Mouse (Mus musculus): ENCODE measurements around the gene Gnb2. TPM values are rescaled to one million over a fixed set of nuclear protein-coding genes. Genes with fewer than 3 reads are reported as not detected.

Gene Gnb2
- total RNA-seq, 2 experiments from 2014 or later = 517 to 525 TPM

- no peak for DNase-seq (ENCODE audit: low spot score in 2 of 2)
Observed at GRCm38 (mm10) chr5:137487616-137488015, 45.7 kb downstream of the Gnb2 start.

- DNase-seq (ENCODE audit: low spot score in 2 of 2) = no peak
Observed at GRCm38 (mm10) chr5:137485851-137486155, 47.5 kb downstream of the Gnb2 start.

GRCm38 (mm10) chr5:137485071-137485850 is 48.0 kb downstream of the Gnb2 start:
- no peak for DNase-seq (ENCODE audit: low spot score in 2 of 2)

- peak in 1 of 2 experiments; percentile 31 for DNase-seq (ENCODE audit: low spot score in 2 of 2)
Observed at GRCm38 (mm10) chr5:137481897-137482296, 51.4 kb downstream of the Gnb2 start.

GRCm38 (mm10) chr5:137481138-137481537 is 52.2 kb downstream of the Gnb2 start:
- peak; percentile 65 to 69 for DNase-seq (ENCODE audit: low spot score in 2 of 2)

Small RNAs within 50 kb of the gene (microRNA-seq; reads per million reads assigned to microRNA genes)
- 0.61 to 1.9 reads per million in 2 experiments for gene Mir6418 (ENCODE audit: borderline number of aligned reads in 2 of 2)

Other genes with a start within 250 kb of the Gnb2 start
- gene Ache, start 246.0 kb downstream of the Gnb2 start, total RNA-seq (2021) = 10 to 100 TPM; 10.0 to 12.9 TPM
- 10 to 100 TPM in 1 of 2 experiments, 1 to 10 TPM in 1; 8.8 to 10.2 TPM for gene Ufsp1, start 238.9 kb downstream of the Gnb2 start, total RNA-seq (2021)
- gene Srrt, start 225.8 kb downstream of the Gnb2 start, total RNA-seq (2021) = 100 to 1,000 TPM; 169 to 174 TPM
- gene Trip6, start 219.1 kb downstream of the Gnb2 start, total RNA-seq (2021) = 10 to 100 TPM; 30.1 to 39.4 TPM
- gene Slc12a9, start 199.9 kb downstream of the Gnb2 start, total RNA-seq (2021) = 1 to 10 TPM; 8.4 to 8.6 TPM
- gene Ephb4, start 183.4 kb downstream of the Gnb2 start, total RNA-seq (2021) = 10 to 100 TPM; 42.4 to 47.0 TPM
- gene Zan, start 56.4 kb downstream of the Gnb2 start, total RNA-seq (2021) = not detected
- gene Pop7, start 31.0 kb downstream of the Gnb2 start, total RNA-seq (2021) = 10 to 100 TPM; 23.5 to 24.7 TPM
- gene Gigyf1, start 15.0 kb downstream of the Gnb2 start, total RNA-seq (2021) = 10 to 100 TPM; 27.6 to 36.4 TPM
- gene Epo, start 268 bp downstream of the Gnb2 start, total RNA-seq (2021) = not detected
- 1 to 10 TPM; 2.5 to 4.9 TPM for gene Actl6b, start 20.0 kb upstream of the Gnb2 start, total RNA-seq (2021)
- gene Tfr2, start 36.3 kb upstream of the Gnb2 start, total RNA-seq (2021) = 1 to 10 TPM; 1.8 to 2.7 TPM
- 10 to 100 TPM; 41.3 to 43.6 TPM for gene Mospd3, start 67.5 kb upstream of the Gnb2 start, total RNA-seq (2021)
- 100 to 1,000 TPM; 667 to 880 TPM for gene Pcolce, start 80.3 kb upstream of the Gnb2 start, total RNA-seq (2021)
- 1 to 10 TPM in 1 of 2 experiments, under 1 TPM in 1; 0.93 to 1.3 TPM for gene Fbxo24, start 95.5 kb upstream of the Gnb2 start, total RNA-seq (2021)
- gene Lrch4, start 95.6 kb upstream of the Gnb2 start, total RNA-seq (2021) = 10 to 100 TPM; 30.3 to 32.7 TPM
- 10 to 100 TPM; 10.7 to 11.3 TPM for gene Gm20605, start 95.7 kb upstream of the Gnb2 start, total RNA-seq (2021)
- 1 to 10 TPM; 4.1 to 5.4 TPM for gene Sap25, start 107.8 kb upstream of the Gnb2 start, total RNA-seq (2021)
- gene Irs3, start 112.2 kb upstream of the Gnb2 start, total RNA-seq (2021) = 10 to 100 TPM in 1 of 2 experiments, 1 to 10 TPM in 1; 6.7 to 27.5 TPM
- gene Agfg2, start 151.2 kb upstream of the Gnb2 start, total RNA-seq (2021) = 10 to 100 TPM; 25.3 to 28.8 TPM
- gene Nyap1, start 208.1 kb upstream of the Gnb2 start, total RNA-seq (2021) = 1 to 10 TPM; 4.2 to 4.7 TPM
- 10 to 100 TPM; 72.5 to 80.5 TPM for gene Tsc22d4, start 212.2 kb upstream of the Gnb2 start, total RNA-seq (2021)
- gene Ppp1r35, start 245.3 kb upstream of the Gnb2 start, total RNA-seq (2021) = 10 to 100 TPM; 23.7 to 24.6 TPM